Mouse (Mus musculus): ENCODE measurements at regions not wholly inside any gene's neighbourhood (a gene's known extent, or its start where the extent isn't known, plus 50 kb on each side); places are given as distances from the start of the nearest gene placed in this dataset.

DNA sequence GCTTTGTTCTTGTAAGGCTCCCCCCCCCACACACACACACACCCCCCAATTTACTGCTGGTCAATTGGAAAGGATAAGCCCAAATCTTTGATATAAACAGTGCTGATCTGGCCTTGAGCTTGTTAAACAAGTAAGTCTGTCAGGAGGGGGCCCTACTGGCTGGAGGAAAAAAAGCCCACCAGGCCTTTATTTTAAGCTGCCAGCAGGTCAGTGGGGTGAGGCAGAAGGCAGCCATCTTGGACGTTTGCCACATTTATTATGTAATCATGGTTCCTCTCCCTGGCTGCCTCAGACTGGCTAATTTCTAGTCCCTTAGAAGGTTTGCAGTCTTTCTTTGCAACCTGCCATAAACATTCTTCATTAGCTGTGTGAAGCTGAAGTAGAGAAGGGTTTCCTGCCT lies 75.9 kb upstream of the Med14 start:
- no peak for DNase-seq (ENCODE audit: low read depth)

DNA sequence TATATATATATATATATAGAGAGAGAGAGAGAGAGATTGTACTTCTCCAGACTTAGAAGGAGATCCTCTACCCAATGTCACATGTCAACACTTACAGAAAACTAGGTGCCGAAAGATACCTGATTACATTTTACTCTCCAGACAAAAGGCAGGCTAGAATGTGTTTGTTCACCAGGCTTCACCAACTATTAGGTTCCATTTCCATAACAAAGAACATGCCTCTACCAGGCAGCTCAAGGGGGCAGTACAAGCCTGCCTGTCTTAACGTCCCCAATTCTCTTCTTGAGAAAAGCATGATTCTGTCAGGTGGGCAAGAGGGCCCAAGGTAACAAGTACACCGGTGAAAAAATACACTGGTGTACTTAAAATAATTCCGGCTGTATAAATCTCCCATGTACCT lies 72.8 kb upstream of the Med14 start:
- DNase-seq (ENCODE audit: low read depth), result no peak

DNA sequence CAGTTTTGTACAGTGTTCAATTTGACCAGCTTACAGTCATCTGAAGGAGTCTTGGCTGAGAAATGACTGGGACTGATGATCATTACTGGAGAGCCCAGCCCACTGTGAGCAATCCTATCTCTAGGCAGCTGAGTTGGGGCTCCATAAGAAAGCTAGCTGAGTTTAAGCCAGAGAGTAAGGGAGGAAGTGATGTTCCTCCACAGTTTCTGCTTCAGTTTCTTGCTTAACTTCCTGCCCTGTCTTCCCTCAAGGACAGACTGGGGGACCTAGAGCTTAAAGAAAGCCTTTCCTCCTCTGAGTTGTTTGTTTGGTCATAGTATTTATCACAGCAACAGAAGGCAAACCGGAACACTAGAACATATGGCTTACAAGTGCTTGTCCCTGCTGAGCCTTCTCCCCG lies 70.8 kb upstream of the Med14 start:
- no peak for DNase-seq (ENCODE audit: low read depth)

DNA sequence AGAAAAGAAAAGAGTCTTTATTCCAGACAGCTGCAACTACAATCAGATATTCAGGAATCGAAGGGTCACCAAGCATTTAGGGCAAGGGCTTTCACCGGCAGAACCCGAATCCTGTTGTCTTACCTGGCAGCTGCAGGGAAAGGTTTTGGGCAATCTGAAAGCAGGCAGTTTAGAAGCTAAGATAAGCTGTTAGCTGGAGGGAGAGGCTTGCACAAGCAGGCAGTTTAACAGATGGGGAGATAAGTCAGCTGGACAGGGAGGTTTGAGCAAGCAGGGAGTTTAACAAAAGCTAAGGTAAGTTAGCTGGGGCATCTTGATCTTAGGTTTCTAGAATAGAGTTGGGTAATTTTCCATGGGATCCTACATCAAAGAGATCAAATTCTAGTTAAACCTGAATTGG lies 67.3 kb upstream of the Med14 start:
- no peak for DNase-seq (ENCODE audit: low read depth)

DNA sequence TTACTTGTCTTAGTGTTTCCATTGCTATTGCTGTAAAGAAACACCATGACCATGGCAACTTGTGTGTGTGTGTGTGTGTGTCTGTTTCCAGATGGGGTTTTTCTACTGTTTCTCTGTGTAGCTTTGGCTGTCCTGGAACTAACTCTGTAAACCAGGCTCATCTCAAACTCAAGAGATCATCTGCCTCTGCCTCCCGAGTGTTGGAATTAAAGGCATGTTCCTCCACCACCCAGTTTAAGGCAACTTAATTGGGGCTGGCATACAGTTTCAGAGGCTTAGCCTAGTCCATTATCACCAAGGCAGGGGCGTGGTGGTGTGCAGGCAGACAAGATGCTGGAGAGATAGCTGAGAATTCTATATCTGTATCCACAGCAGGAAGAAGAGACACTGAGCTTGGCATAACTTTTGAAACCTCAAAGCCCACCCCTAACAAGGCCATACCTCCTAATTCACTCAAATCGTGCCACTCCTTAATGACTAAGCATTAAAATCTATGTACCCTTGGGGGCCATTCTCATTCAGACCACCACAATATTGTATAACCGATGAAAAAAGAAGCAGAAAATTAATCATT lies 65.5 kb upstream of the Med14 start:
- no peak for DNase-seq (ENCODE audit: low read depth)

- no peak for DNase-seq (ENCODE audit: low read depth)
Observed at GRCm38 (mm10) chrX:12826646-12827045, 64.8 kb upstream of the Med14 start.

DNA sequence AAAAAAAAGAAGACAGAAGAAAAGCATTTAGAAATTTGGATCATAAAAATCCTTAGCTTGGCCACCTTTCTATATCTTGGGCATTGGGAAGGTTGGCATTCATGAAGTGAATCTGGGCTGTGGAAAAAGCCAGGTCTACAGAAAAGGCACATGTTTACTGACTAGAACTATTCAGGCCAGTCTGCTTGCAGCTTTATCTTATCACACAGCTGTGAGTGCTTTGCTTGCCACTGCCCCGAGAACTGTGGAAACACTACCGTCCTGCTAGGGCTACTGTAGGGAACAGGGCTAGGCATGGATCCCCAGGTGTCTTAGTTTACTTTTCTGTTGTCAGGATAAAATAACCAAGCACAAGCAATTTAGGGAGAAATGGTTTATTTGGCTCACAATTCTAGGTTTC lies 63.4 kb upstream of the Med14 start:
- no peak for DNase-seq (ENCODE audit: low read depth)

DNA sequence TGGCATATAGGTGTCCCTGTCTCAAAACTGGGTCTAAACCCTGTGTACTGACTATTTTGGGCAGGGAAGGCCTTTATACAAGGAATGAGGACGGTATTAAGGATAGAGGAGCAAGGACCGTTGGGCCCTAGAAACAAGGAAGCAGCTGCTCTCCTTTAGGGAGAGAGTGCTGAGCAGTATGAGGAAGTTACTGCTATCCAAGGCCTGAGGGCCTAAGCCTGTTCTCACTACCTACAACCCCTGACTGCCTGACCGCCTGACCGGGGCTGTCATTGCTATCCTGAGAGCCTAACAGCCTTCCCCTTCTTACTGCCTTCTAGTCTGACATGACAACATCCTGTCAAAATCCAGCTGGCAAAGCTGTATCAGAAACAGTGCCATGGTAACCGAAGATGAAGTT lies 62.6 kb upstream of the Med14 start:
- no peak for DNase-seq (ENCODE audit: low read depth)

- no peak for DNase-seq (ENCODE audit: low read depth)
Observed at GRCm38 (mm10) chrX:12822777-12823176, 60.9 kb upstream of the Med14 start.

DNA sequence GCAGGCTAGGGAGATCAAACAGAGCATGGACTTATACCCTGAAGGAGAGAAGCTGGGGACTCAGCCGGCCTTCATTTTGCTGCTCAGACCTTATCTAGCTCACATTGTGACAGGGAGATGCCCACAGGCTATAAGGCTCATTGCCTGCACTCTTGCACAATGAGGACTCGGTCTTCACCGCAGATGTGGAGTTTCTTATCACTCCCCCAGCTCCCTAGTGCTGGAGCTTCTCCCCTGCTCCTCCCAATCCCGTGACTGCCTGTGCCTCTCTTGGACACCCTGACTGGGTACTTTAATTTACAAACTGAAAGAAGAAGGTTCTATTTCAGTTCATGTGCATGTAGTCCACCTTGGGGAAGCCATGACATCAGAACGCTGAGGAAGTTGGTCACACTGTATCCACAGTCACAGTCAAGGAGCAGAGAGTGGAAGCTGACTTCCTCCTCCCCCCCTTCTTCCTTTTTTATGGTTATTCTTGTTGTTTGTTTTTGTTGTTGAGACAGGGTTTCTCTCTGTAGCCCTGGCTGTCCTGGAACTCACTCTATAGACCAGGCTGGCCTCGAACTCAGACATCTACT lies 51.3 kb upstream of the Med14 start:
- no peak for DNase-seq (ENCODE audit: low read depth)

Measured in induced T-regulatory cell, adult 2 months (primary cell).